Mouse (Mus musculus) stomach, postnatal 0 days (tissue): ENCODE data around the gene Klk5. TPM values are rescaled to one million over a fixed set of nuclear protein-coding genes. Genes with fewer than 3 reads are reported as not detected.
A peak's percentile ranks its signal among the peaks of the same experiment; 100 is the strongest.

Experiments used
- ATAC-seq: fragments of 200-750 bp; cut with Nextera tagmentation; 2 replicates; pipeline ENCODE4 v1.8.0; 2017; ENCODE audit not compliant: low FRiP score, low TSS enrichment
- DNase-seq: peaks from one replicate; pipeline ENCODE4 v3.0.0-alpha.2; 2016; ENCODE audit warnings: low spot score
- H3K27ac ChIP-seq: fragments of 300-500 bp; sonication (generic); replicated peaks from 2 replicates; pipeline ENCODE4 v1.5.1; 2014; ENCODE audit warnings: mild to moderate bottlenecking, control low read depth
- H3K27me3 ChIP-seq: fragments of 300-500 bp; sonication (generic); 2 replicates; pipeline ENCODE4 v1.6.1; 2014; ENCODE audit warnings: low read length; ENCODE audit not compliant: control insufficient read depth, insufficient read depth
- H3K36me3 ChIP-seq: fragments of 300-500 bp; sonication (generic); 2 replicates; pipeline ENCODE4 v1.6.1; 2014; ENCODE audit warnings: low read length, mixed read lengths; ENCODE audit not compliant: control insufficient read depth, insufficient read depth
- H3K4me1 ChIP-seq: fragments of 300-500 bp; sonication (generic); replicated peaks from 2 replicates; pipeline ENCODE4 v1.6.1; 2014; ENCODE audit warnings: antibody characterized with exemption; ENCODE audit not compliant: control insufficient read depth, insufficient read depth
- H3K4me2 ChIP-seq: fragments of 300-500 bp; sonication (generic); replicated peaks from 2 replicates; pipeline ENCODE4 v1.6.1; 2014; ENCODE audit warnings: low read depth, mild to moderate bottlenecking, control low read depth, moderate library complexity
- H3K4me3 ChIP-seq: fragments of 300-500 bp; sonication (generic); 2 replicates; pipeline ENCODE4 v1.5.1; 2014; ENCODE audit warnings: low read depth, low read length, control low read depth
- H3K9ac ChIP-seq: fragments of 300-500 bp; sonication (generic); 2 replicates; pipeline ENCODE4 v1.6.1; 2014; ENCODE audit warnings: mild to moderate bottlenecking, low read length, control low read depth, mixed read lengths
- H3K9me3 ChIP-seq: fragments of 300-500 bp; sonication (generic); 2 replicates; pipeline ENCODE4 v1.6.1; 2016; ENCODE audit warnings: low read length; ENCODE audit not compliant: control insufficient read depth
- CTCF ChIP-seq: IDR thresholded peaks from 2 replicates; pipeline ENCODE4 v1.5.1; 2016; ENCODE audit warnings: antibody characterized with exemption, low read depth, mild to moderate bottlenecking, moderate library complexity
- EP300 ChIP-seq: optimal IDR thresholded peaks from 2 replicates; pipeline ENCODE3; 2016; ENCODE audit warnings: antibody characterized with exemption
- WGBS: fragments of 180-500 bp; shearing (Covaris S2); extraction: QIAGEN DNeasy Blood & Tissue Kit; methylation state at CpG from one replicate; pipeline ENCODE4 v1.1.7; 2014; 5-methylcytosine and 5-hydroxymethylcytosine counted together
- polyA plus RNA-seq: library from polyadenylated mRNA; unstranded; fragments of >200 nt; fragmentation: Nextera tagmentation; extraction: Ambion mirVana; gene quantifications from 2 replicates; pipeline ENCODE4 v1.2.1, GENCODE M21; 2015

Gene Klk5
- polyA plus RNA-seq, result 74.9 and 79.6 TPM in 2 replicates

- Histone ChIP-seq H3K36me3 (no peaks in the 10 kb centered on the region), H3K9ac (no peak within 1 kb of the TSS), H3K4me3 (no peak within 1 kb of the TSS), H3K4me1 (no peaks in the 10 kb centered on the region), H3K4me2 (no peak within 1 kb of the TSS), H3K27ac (no peak within 1 kb of the TSS), H3K27me3 (no peaks in the 10 kb centered on the region), H3K9me3 (no peaks in the 10 kb centered on the region)
- TF ChIP-seq EP300 (no peak), CTCF (no peak)
- DNase-seq (no peak), ATAC-seq (no peak)
- WGBS, result 48% methylated on average over 3 of the region's 3 CpGs
Measured at GRCm38 (mm10) chr7:43841701-43842100, at the start of gene Klk5. TSS of gene Klk5 (plus strand) at chr7:43841971.

GRCm38 (mm10) chr7:43796355-43796754, 45.4 kb upstream of the Klk5 start:
- no peak for DNase-seq
- peak overlapping the region; percentile 83 for H3K4me2 ChIP-seq
- no peak for ATAC-seq
- no peaks in the 10 kb centered on the region for H3K36me3 ChIP-seq
- no peaks in the 10 kb centered on the region for H3K9me3 ChIP-seq
- peak overlapping the region; percentile 35; the same call in 1 of the 2 replicates for H3K27ac ChIP-seq
- peak overlapping the region; percentile 57 for H3K9ac ChIP-seq
- no peaks in the 10 kb centered on the region for H3K27me3 ChIP-seq
- peaks cover 3% of the 10 kb centered on the region; the same call in 1 of the 2 replicates for H3K4me1 ChIP-seq
- WGBS, result 5% methylated on average over 8 of the region's 8 CpGs
- TF ChIP-seq EP300 (no peak), CTCF (no peak)
- peak overlapping the region; percentile 49 for H3K4me3 ChIP-seq

- no peaks in the 10 kb centered on the region for H3K36me3 ChIP-seq
- under 1% methylated on average over 28 of the region's 28 CpGs for WGBS
- ATAC-seq, result 0 out of 2 replicates have a peak, but pooled peaks have one; percentile 37
- H3K27me3 ChIP-seq, result no peaks in the 10 kb centered on the region
- H3K4me3 ChIP-seq, result peak within 1 kb of the TSS; percentile 49
- TF ChIP-seq EP300, result no peak
- no peak for TF ChIP-seq CTCF
- peak within 1 kb of the TSS; percentile 35; the same call in 1 of the 2 replicates for H3K27ac ChIP-seq
- H3K4me1 ChIP-seq, result peaks cover 3% of the 10 kb centered on the region; the same call in 1 of the 2 replicates
- peak within 1 kb of the TSS; percentile 57 for H3K9ac ChIP-seq
- H3K4me2 ChIP-seq, result peak within 1 kb of the TSS; percentile 83
- no peaks in the 10 kb centered on the region for H3K9me3 ChIP-seq
- DNase-seq, result peak; percentile 54
Measured at GRCm38 (mm10) chr7:43797333-43797769, 44.4 kb upstream of the Klk5 start, which contains the start of gene Klk8. TSS of gene Klk8 (plus strand) at chr7:43797577.

GRCm38 (mm10) chr7:43797844-43798462, 43.8 kb upstream of the Klk5 start:
- DNase-seq, result no peak

GRCm38 (mm10) chr7:43799876-43800275, 41.9 kb upstream of the Klk5 start:
- Histone ChIP-seq H3K9me3 (no peaks in the 10 kb centered on the region), H3K4me1 (peaks cover 3% of the 10 kb centered on the region; the same call in 1 of the 2 replicates), H3K4me3 (no peak overlapping the region), H3K36me3 (no peaks in the 10 kb centered on the region), H3K27me3 (no peaks in the 10 kb centered on the region), H3K4me2 (no peak overlapping the region), H3K27ac (no peak overlapping the region), H3K9ac (no peak overlapping the region)
- TF ChIP-seq CTCF (no peak), EP300 (no peak)
- ATAC-seq (no peak), DNase-seq (no peak)
- 68% methylated on average over 7 of the region's 7 CpGs for WGBS

More at GRCm38 (mm10) chr7:43797844-43798462, 43.8 kb upstream of the Klk5 start:
- Histone ChIP-seq H3K4me3 (peak overlapping the region; percentile 49), H3K36me3 (no peaks in the 10 kb centered on the region), H3K9me3 (no peaks in the 10 kb centered on the region), H3K9ac (peak overlapping the region; percentile 57), H3K27me3 (no peaks in the 10 kb centered on the region), H3K27ac (no peak overlapping the region), H3K4me2 (peak overlapping the region; percentile 83), H3K4me1 (peaks cover 3% of the 10 kb centered on the region; the same call in 1 of the 2 replicates)
- ATAC-seq, result no peak; the same call in 1 of the 2 replicates
- TF ChIP-seq CTCF (no peak), EP300 (no peak)
- 38% methylated on average over 13 of the region's 13 CpGs for WGBS

GRCm38 (mm10) chr7:43810994-43811393, 30.8 kb upstream of the Klk5 start, which contains the start of gene Klk7:
TSS of gene Klk7 (plus strand) at chr7:43811294.
- DNase-seq (no peak), ATAC-seq (no peak)
- Histone ChIP-seq H3K4me1 (no peaks in the 10 kb centered on the region), H3K36me3 (no peaks in the 10 kb centered on the region), H3K27ac (no peak within 1 kb of the TSS), H3K4me2 (no peak within 1 kb of the TSS), H3K9me3 (no peaks in the 10 kb centered on the region), H3K27me3 (no peaks in the 10 kb centered on the region; the same call in 1 of the 2 replicates), H3K9ac (no peak within 1 kb of the TSS), H3K4me3 (no peak within 1 kb of the TSS)
- 44% methylated on average over 5 of the region's 5 CpGs for WGBS
- no peak for TF ChIP-seq CTCF
- no peak for TF ChIP-seq EP300
